Mouse (Mus musculus): ENCODE measurements around the gene Ing5. TPM values are rescaled to one million over a fixed set of nuclear protein-coding genes. Genes with fewer than 3 reads are reported as not detected.
A peak's percentile ranks its signal among the peaks of the same experiment; 100 is the strongest.
"Not testable (repeated sequence)": the region's sequence is repeated elsewhere in the genome, so short reads cannot be mapped to it uniquely, and the experiment has no call there.

Ing5 gene
- polyA plus RNA-seq (2014; fragmentation: Nextera tagmentation; extraction: Ambion mirVana), result 19.4 and 21.7 TPM in 2 replicates

- H3K4me2 ChIP-seq (replicated peaks; ENCODE audit: low read depth, low read length), result peak within 1 kb of the TSS; percentile 77
- H3K4me3 ChIP-seq (ENCODE audit: low read depth, low read length), result peak within 1 kb of the TSS; percentile 69
- H3K36me3 ChIP-seq (ENCODE audit: control insufficient read depth, insufficient read depth, low read length), result peaks cover 33% of the 10 kb centered on the region
- ATAC-seq (ENCODE audit: insufficient number of reproducible peaks, insufficient read depth, low FRiP score, low read depth), result peak; percentile 94
- peaks cover 27% of the 10 kb centered on the region; the same call in 1 of the 2 replicates for H3K4me1 ChIP-seq (ENCODE audit: control insufficient read depth, insufficient read depth, low read length)
- peak within 1 kb of the TSS; percentile 98 for H3K27ac ChIP-seq (ENCODE audit: low read length)
- peak within 1 kb of the TSS; percentile 74 for H3K9ac ChIP-seq (replicated peaks; ENCODE audit: low read depth, low read length)
- under 1% methylated on average over 94 of the region's 94 CpGs for WGBS
- H3K27me3 ChIP-seq (ENCODE audit: control insufficient read depth, insufficient read depth, low read length), result no peaks in the 10 kb centered on the region
- no peaks in the 10 kb centered on the region for H3K9me3 ChIP-seq (ENCODE audit: control insufficient read depth, low read depth, low read length)
Observed at GRCm38 (mm10) chr1:93803556-93804507, at the start of gene Ing5. TSS of gene Ing5 (plus strand) at chr1:93803965.

- Histone ChIP-seq H3K27ac (ENCODE audit: low read length) (peak within 1 kb of the TSS; percentile 89), H3K4me3 (ENCODE audit: low read depth, low read length) (peak within 1 kb of the TSS; percentile 98), H3K4me2 (replicated peaks; ENCODE audit: low read depth, low read length) (peak within 1 kb of the TSS; percentile 63), H3K36me3 (ENCODE audit: control insufficient read depth, insufficient read depth, low read length) (peaks cover 9% of the 10 kb centered on the region), H3K27me3 (ENCODE audit: control insufficient read depth, insufficient read depth, low read length) (no peaks in the 10 kb centered on the region), H3K9ac (replicated peaks; ENCODE audit: low read depth, low read length) (peak within 1 kb of the TSS; percentile 68), H3K9me3 (ENCODE audit: control insufficient read depth, low read depth, low read length) (no peaks in the 10 kb centered on the region), H3K4me1 (ENCODE audit: control insufficient read depth, insufficient read depth, low read length) (peaks cover 6% of the 10 kb centered on the region; the same call in 1 of the 2 replicates)
- ATAC-seq (ENCODE audit: insufficient number of reproducible peaks, insufficient read depth, low FRiP score, low read depth), result peak; percentile 91
- WGBS, result under 1% methylated on average over 113 of the region's 121 CpGs
Observed at GRCm38 (mm10) chr1:93754573-93755290, 49.0 kb upstream of the Ing5 start, which contains the start of gene Thap4. TSS of gene Thap4 (minus strand) at chr1:93754864.

- 1% methylated on average over 13 of the region's 13 CpGs for WGBS
- H3K4me3 ChIP-seq (ENCODE audit: low read depth, low read length), result peak overlapping the region; percentile 98
- peaks cover 4% of the 10 kb centered on the region for H3K36me3 ChIP-seq (ENCODE audit: control insufficient read depth, insufficient read depth, low read length)
- ATAC-seq (ENCODE audit: insufficient number of reproducible peaks, insufficient read depth, low FRiP score, low read depth), result no peak
- H3K9ac ChIP-seq (replicated peaks; ENCODE audit: low read depth, low read length), result peak overlapping the region; percentile 68
- peak overlapping the region; percentile 52 for H3K4me2 ChIP-seq (replicated peaks; ENCODE audit: low read depth, low read length)
- H3K27me3 ChIP-seq (ENCODE audit: control insufficient read depth, insufficient read depth, low read length), result no peaks in the 10 kb centered on the region
- peak overlapping the region; percentile 89 for H3K27ac ChIP-seq (ENCODE audit: low read length)
- peaks cover 6% of the 10 kb centered on the region; the same call in 1 of the 2 replicates for H3K4me1 ChIP-seq (ENCODE audit: control insufficient read depth, insufficient read depth, low read length)
- H3K9me3 ChIP-seq (ENCODE audit: control insufficient read depth, low read depth, low read length), result no peaks in the 10 kb centered on the region
Observed at GRCm38 (mm10) chr1:93755291-93755610, 48.5 kb upstream of the Ing5 start.

GRCm38 (mm10) chr1:93755618-93756017 lies 48.1 kb upstream of the Ing5 start:
- Histone ChIP-seq H3K4me2 (replicated peaks; ENCODE audit: low read depth, low read length) (peak overlapping the region; percentile 52), H3K36me3 (ENCODE audit: control insufficient read depth, insufficient read depth, low read length) (peaks cover under 1% of the 10 kb centered on the region; the same call in 1 of the 2 replicates), H3K27me3 (ENCODE audit: control insufficient read depth, insufficient read depth, low read length) (no peaks in the 10 kb centered on the region), H3K9me3 (ENCODE audit: control insufficient read depth, low read depth, low read length) (no peaks in the 10 kb centered on the region), H3K9ac (replicated peaks; ENCODE audit: low read depth, low read length) (peak overlapping the region; percentile 68), H3K27ac (ENCODE audit: low read length) (no peak overlapping the region), H3K4me1 (ENCODE audit: control insufficient read depth, insufficient read depth, low read length) (peaks cover 6% of the 10 kb centered on the region; the same call in 1 of the 2 replicates), H3K4me3 (ENCODE audit: low read depth, low read length) (peak overlapping the region; percentile 98)
- 24% methylated on average over 7 of the region's 7 CpGs for WGBS
- no peak for ATAC-seq (ENCODE audit: insufficient number of reproducible peaks, insufficient read depth, low FRiP score, low read depth)

GRCm38 (mm10) chr1:93756154-93756553 lies 47.6 kb upstream of the Ing5 start:
- H3K4me2 ChIP-seq (replicated peaks; ENCODE audit: low read depth, low read length), result no peak overlapping the region
- peaks cover 6% of the 10 kb centered on the region; the same call in 1 of the 2 replicates for H3K4me1 ChIP-seq (ENCODE audit: control insufficient read depth, insufficient read depth, low read length)
- no peak for ATAC-seq (ENCODE audit: insufficient number of reproducible peaks, insufficient read depth, low FRiP score, low read depth)
- no peak overlapping the region for H3K9ac ChIP-seq (replicated peaks; ENCODE audit: low read depth, low read length)
- no peaks in the 10 kb centered on the region for H3K9me3 ChIP-seq (ENCODE audit: control insufficient read depth, low read depth, low read length)
- H3K4me3 ChIP-seq (ENCODE audit: low read depth, low read length), result peak overlapping the region; percentile 98; the same call in 1 of the 2 replicates
- no peaks in the 10 kb centered on the region for H3K36me3 ChIP-seq (ENCODE audit: control insufficient read depth, insufficient read depth, low read length)
- H3K27ac ChIP-seq (ENCODE audit: low read length), result no peak overlapping the region
- H3K27me3 ChIP-seq (ENCODE audit: control insufficient read depth, insufficient read depth, low read length), result no peaks in the 10 kb centered on the region

GRCm38 (mm10) chr1:93760076-93760475 lies 43.7 kb upstream of the Ing5 start:
- 0 out of 2 replicates have a peak, but pooled peaks cover 2% of the 10 kb centered on the region for H3K4me1 ChIP-seq (ENCODE audit: control insufficient read depth, insufficient read depth, low read length)
- H3K9me3 ChIP-seq (ENCODE audit: control insufficient read depth, low read depth, low read length), result no peaks in the 10 kb centered on the region
- no peak overlapping the region for H3K27ac ChIP-seq (ENCODE audit: low read length)
- H3K9ac ChIP-seq (replicated peaks; ENCODE audit: low read depth, low read length), result no peak overlapping the region
- no peak overlapping the region for H3K4me2 ChIP-seq (replicated peaks; ENCODE audit: low read depth, low read length)
- no peak for ATAC-seq (ENCODE audit: insufficient number of reproducible peaks, insufficient read depth, low FRiP score, low read depth)
- H3K4me3 ChIP-seq (ENCODE audit: low read depth, low read length), result no peak overlapping the region
- WGBS, result 88% methylated on average over 1 of the region's 1 CpGs
- H3K36me3 ChIP-seq (ENCODE audit: control insufficient read depth, insufficient read depth, low read length), result no peaks in the 10 kb centered on the region
- no peaks in the 10 kb centered on the region for H3K27me3 ChIP-seq (ENCODE audit: control insufficient read depth, insufficient read depth, low read length)

GRCm38 (mm10) chr1:93763531-93763930 lies 40.2 kb upstream of the Ing5 start:
- H3K4me2 ChIP-seq (replicated peaks; ENCODE audit: low read depth, low read length); H3K27ac ChIP-seq (ENCODE audit: low read length); H3K27me3 ChIP-seq (ENCODE audit: control insufficient read depth, insufficient read depth, low read length); H3K4me1 ChIP-seq (ENCODE audit: control insufficient read depth, insufficient read depth, low read length); ATAC-seq (ENCODE audit: insufficient number of reproducible peaks, insufficient read depth, low FRiP score, low read depth); H3K4me3 ChIP-seq (ENCODE audit: low read depth, low read length); H3K36me3 ChIP-seq (ENCODE audit: control insufficient read depth, insufficient read depth, low read length); H3K9me3 ChIP-seq (ENCODE audit: control insufficient read depth, low read depth, low read length); H3K9ac ChIP-seq (replicated peaks; ENCODE audit: low read depth, low read length): not testable (repeated sequence)
- 80% methylated on average over 3 of the region's 3 CpGs for whole genome bisulfite sequencing

GRCm38 (mm10) chr1:93764871-93765591 lies 38.7 kb upstream of the Ing5 start:
- Histone ChIP-seq H3K4me1 (ENCODE audit: control insufficient read depth, insufficient read depth, low read length) (no peaks in the 10 kb centered on the region), H3K4me2 (replicated peaks; ENCODE audit: low read depth, low read length) (no peak overlapping the region), H3K9ac (replicated peaks; ENCODE audit: low read depth, low read length) (no peak overlapping the region), H3K27ac (ENCODE audit: low read length) (no peak overlapping the region), H3K4me3 (ENCODE audit: low read depth, low read length) (no peak overlapping the region), H3K9me3 (ENCODE audit: control insufficient read depth, low read depth, low read length) (no peaks in the 10 kb centered on the region), H3K27me3 (ENCODE audit: control insufficient read depth, insufficient read depth, low read length) (no peaks in the 10 kb centered on the region), H3K36me3 (ENCODE audit: control insufficient read depth, insufficient read depth, low read length) (peaks cover 8% of the 10 kb centered on the region; the same call in 1 of the 2 replicates)
- WGBS, result 93% methylated on average over 9 of the region's 9 CpGs
- no peak for ATAC-seq (ENCODE audit: insufficient number of reproducible peaks, insufficient read depth, low FRiP score, low read depth)

Measured in stomach, embryonic 14.5 days (tissue).